Mouse (Mus musculus) inflammation-experienced regulatory T-cells, adult 6 months (primary cell): ENCODE results near the gene Acoxl. TPM values are rescaled to one million over a fixed set of nuclear protein-coding genes. Genes with fewer than 3 reads are reported as not detected.
A peak's percentile ranks its signal among the peaks of the same experiment; 100 is the strongest.

ENCODE experiments used
- ATAC-seq: one replicate; pipeline ENCODE4 v1.8.0; 2017
- polyA plus RNA-seq, 3 experiments: library from polyadenylated mRNA; unstranded; fragments of 100-300 nt; shearing (Covaris generic); gene quantifications; one replicate each; pipeline ENCODE4 v1.2.1; 2017

Gene Acoxl
- polyA plus RNA-seq, 3 experiments from 2014 or later: 0.72 TPM; not detected in 2

DNA sequence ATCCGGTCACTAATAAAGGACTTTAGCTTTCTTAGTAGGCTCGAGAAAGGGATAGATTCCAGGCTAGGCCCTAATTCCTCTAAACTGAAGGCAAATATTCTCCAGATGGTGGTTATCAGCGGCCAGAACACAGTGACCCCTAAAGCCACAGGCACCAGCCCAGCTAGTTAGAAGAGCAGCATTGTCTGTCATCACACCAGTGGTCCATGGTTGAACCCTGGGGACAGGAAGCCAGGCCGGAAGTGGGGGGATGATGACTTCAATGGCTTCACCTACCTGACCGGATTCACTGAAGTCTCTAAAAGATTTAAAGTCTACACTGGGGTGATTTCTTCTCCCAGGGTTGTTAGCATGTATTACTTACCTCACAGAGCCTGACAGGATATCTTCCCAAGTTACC, 310.9 kb downstream of the Acoxl start:
- ATAC-seq: no peak

DNA sequence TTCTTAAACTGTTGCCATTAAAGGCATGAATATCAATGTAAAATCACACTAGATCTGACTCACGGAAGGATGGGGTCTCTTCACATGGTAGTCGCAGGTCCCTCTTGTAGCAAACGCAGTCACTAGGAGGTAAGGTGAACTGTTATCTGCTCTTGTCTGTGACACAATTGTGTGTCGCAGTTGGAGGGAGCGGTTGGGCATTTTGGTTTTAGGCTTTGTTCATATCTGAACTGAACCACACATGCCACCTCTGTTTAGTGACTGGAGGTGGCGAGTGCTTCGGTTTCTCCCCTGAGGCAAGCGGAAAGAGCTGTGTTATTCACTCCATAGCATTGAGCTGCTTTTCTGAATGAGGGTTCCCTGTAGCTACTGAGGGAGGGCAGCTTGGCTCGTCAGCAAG, 313.5 kb downstream of the Acoxl start:
- ATAC-seq: no peak

DNA sequence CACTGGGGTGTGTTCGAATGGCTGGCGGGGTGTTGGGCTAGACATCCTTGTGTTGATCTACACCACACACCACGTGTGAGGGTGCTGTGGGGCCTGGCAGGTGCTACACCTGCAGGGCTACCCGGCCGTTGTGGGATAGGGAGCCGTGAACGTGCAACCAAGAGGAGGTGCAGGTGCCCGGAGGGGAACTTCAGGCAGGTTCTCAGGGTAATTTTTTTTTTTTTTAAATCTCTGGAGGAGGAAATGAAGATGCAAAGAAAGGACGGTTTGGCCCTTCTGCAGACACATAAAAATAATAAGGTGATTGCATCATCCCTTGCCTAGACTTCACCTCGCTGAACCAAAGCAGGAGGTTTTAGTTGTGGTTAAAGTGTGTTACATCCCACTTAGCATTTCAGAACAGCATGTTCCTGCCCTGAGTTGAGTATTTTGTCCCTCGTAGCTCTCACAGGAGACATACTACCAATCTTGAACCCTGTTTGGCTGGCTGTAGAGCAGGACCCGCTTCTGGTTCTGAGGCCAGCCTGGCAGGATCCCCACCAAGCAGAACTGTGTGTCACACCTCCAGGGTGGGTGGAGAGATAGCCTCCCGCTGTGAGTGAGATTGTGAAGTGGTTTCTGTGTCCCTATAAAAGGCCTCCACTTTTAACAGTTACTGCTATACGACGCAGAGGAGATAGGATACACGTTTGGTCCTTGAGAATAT, 314.3 kb downstream of the Acoxl start:
- peak; percentile 73 for ATAC-seq

DNA sequence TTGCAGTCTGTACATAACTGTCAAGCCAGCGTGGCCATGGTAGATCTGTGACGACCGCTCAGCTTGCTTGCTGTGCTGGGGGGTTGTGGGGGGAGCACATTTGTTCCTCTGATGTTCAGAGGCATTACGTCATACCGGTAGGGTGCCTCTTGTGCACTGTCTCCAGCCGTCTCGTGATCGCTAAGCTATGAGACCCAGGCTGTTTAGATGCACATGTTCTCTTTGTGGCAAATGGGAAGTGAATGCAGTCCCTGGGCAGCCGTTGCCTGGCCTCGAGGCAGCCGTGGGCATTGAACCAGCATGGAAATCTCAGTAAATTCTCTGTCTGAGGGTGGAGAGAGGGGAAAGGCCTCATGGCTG, 314.9 kb downstream of the Acoxl start:
- peak; percentile 50 for ATAC-seq

DNA sequence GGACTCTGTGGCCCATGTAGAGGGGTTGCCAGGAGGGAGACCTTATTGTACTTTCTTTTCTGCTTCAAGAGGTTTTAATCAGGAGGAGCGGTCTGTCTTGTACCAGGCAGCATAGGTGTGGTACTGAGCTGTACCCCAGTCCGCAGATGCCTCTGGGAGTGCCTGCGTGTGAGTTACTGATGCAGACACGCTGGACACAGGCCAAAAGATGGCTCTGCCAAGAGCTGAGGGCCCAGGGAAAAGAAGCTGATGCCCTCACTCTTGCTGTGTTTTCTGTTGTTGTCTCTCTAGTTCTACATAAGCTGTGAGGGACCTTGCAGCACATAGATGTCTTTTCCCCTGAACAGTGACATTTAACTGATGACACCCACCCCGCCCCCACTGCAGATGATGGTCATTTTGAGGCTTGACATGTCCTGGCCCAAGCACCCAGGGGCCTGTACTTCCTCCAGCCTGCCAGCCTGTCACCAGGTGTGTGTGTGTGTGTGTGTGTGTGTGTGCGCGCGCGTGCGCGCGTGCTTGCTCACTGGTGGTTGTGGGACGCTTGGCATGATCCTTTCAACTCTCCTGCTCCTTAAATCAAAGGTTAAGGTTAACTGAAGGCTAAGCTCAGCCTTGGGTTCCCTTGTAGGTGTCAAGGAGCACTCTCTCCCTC, 316.9 kb downstream of the Acoxl start:
- no peak for ATAC-seq

DNA sequence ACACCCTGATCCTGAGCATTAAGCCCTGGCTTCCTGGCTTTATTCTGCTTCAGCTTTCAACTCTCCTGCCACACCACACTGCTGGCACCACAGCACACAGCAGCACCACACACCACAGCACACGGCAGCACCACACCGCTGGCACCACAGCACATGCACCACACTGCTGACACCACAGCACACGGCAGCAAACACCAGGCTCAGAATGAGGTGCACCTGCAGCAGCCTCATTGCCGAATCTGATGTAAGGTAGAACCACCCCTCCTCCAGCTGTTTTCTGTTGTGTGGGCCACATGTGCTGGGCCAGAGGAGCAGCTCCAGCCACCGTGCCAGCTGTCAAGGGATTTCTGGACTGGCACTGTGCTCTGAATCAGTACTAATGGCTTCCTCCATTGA, 317.4 kb downstream of the Acoxl start:
- no peak for ATAC-seq

GRCm38 (mm10) chr2:128156557-128157412, 318.1 kb downstream of the Acoxl start:
- ATAC-seq: no peak

- ATAC-seq: no peak
Observed at GRCm38 (mm10) chr2:128158734-128159410, 320.2 kb downstream of the Acoxl start.

GRCm38 (mm10) chr2:128159619-128160125, 321.0 kb downstream of the Acoxl start:
- no peak for ATAC-seq

GRCm38 (mm10) chr2:128163177-128163576, 324.5 kb downstream of the Acoxl start:
- ATAC-seq: no peak

DNA sequence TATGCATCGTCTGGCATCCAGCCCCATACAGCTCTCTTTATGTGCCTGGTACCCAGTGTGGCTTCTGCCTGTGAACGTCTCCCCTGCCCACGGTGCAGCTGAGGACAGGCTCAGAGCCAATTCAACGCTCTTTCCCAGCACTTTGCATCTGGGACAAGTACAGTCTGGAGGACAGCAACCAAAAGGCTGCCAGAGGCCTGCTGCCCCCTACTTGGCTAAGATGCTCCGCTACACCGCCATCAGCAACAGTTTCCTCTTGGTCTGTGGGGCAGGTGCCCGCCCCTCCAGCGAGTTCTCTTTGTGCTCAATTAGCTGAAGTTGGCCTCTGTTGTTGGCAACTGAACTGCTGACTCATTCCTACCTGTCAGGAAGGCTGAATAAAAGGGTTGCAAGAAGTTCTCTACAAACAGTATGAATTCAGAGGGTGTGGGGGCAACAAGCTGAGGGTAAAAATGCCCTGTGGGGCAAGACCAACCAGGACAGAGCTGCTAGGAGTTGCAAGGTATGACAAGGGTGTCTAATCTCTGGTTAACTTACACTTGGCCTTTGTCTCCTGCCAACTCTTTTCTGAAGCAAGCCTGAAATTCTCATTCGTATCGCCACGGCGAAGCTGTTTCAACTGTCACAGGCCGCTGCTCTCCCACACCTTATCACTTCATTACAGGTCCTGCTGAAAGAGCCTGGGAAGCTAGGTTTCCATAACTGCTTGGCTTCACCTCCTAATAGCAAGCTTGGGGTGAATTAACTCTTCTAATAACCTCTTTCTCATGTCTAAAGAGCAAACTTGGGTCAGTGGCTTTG, 328.1 kb downstream of the Acoxl start:
- no peak for ATAC-seq

DNA sequence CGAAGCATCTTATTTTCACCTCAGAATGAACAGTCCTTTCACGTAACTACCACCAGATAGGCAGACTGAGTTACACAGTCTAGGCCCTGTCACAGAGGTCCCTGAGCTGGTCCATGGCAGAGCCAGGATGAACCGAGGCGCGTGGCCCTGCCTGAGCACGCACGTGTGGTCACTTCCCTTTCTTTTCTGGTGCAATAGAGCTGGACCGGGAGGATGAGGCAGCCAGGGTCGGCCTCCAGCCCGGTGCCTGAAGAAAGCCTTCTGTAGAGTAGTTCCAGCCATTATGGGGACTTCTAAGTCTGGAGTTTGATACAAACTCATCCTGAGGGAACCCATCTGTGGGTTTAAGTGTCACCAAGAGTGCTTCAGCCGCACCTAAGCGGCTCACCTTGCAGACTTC, 329.3 kb downstream of the Acoxl start:
- ATAC-seq: peak; percentile 52

- ATAC-seq: no peak
Observed at GRCm38 (mm10) chr2:128169486-128169885, 330.8 kb downstream of the Acoxl start.

- ATAC-seq: no peak
Observed at GRCm38 (mm10) chr2:128169972-128170371, 331.3 kb downstream of the Acoxl start.

DNA sequence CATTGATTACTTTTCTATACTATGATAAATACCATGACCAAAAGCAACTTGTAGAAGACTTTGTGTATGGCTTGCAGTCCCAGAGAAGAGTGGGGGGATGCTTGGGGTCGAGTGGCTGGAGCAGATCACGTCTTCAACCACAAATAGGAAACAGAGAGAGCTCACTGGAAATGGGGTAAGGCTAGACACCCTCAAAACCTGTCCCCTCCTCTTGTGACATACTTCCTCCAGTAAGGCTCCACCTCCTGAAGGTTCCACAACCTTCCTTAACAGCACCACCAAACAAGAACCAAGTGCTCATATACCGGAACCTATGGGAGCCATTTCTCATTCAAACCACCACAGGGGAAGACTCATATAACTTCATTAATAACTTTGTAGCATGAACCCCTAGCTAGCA, 331.9 kb downstream of the Acoxl start:
- ATAC-seq: no peak

DNA sequence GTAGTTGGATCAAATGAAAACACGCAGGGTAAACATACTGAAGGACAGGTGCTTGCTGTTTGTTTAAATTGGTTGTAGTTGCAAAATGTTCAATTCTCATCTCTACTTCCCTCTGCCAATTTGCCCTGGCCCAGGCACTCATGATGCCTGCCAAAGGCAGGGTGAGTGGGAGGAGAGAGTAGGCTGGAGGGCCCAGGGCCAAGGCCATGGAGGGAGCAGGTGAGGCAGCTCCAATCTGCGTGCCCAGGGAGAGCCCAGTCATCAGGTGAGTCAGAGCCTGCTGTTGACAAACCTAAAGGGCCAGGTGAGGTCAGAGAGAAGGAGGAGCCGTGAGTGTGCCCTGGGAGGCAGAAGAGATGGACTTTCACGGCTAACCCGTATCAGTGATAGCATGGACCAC, 333.6 kb downstream of the Acoxl start:
- ATAC-seq: no peak

Other genes with a start within 250 kb of the Acoxl start
- not detected for gene Mal, start 182.2 kb upstream of the Acoxl start, polyA plus RNA-seq
- not detected for gene Mall, start 108.9 kb upstream of the Acoxl start, polyA plus RNA-seq
- gene Nphp1, start 50.0 kb upstream of the Acoxl start, polyA plus RNA-seq: under 1 TPM in 1 of 3 experiments, not detected in 2; 0.36 TPM
- 10 to 100 TPM; 18.2 to 38.9 (median 34.5) TPM for gene Mtln, start 46.4 kb upstream of the Acoxl start, polyA plus RNA-seq
- gene Bub1, start 7.0 kb upstream of the Acoxl start, polyA plus RNA-seq: 10 to 100 TPM in 1 of 3 experiments, 1 to 10 TPM in 2; 1.6 to 16.2 (median 2.3) TPM